Mouse (Mus musculus) midbrain, embryonic 10.5 days (tissue): ENCODE data around the gene Edrf1. TPM values are rescaled to one million over a fixed set of nuclear protein-coding genes. Genes with fewer than 3 reads are reported as not detected.

Experiments
- DNase-seq: peaks from one replicate; pipeline ENCODE4 v3.0.0-alpha.2; 2017; ENCODE audit warnings: low spot score
- H3K27ac ChIP-seq: fragments of 300-500 bp; sonication (generic); replicated peaks from 2 replicates; pipeline ENCODE4 v1.5.1; 2016; ENCODE audit warnings: mild to moderate bottlenecking
- H3K27me3 ChIP-seq: fragments of 300-500 bp; sonication (generic); 2 replicates; pipeline ENCODE4 v1.6.1; 2016; ENCODE audit warnings: low read depth, mild to moderate bottlenecking; ENCODE audit not compliant: poor library complexity, severe bottlenecking
- H3K36me3 ChIP-seq: fragments of 300-500 bp; sonication (generic); 2 replicates; pipeline ENCODE4 v1.6.1; 2016; ENCODE audit warnings: mild to moderate bottlenecking, moderate library complexity
- H3K4me1 ChIP-seq: fragments of 300-500 bp; sonication (generic); 2 replicates; pipeline ENCODE4 v1.6.1; 2016
- H3K4me3 ChIP-seq: fragments of 300-500 bp; sonication (generic); 2 replicates; pipeline ENCODE4 v1.5.1; 2016; ENCODE audit warnings: mild to moderate bottlenecking, moderate library complexity
- H3K9me3 ChIP-seq: fragments of 300-500 bp; sonication (generic); replicated peaks from 2 replicates; pipeline ENCODE4 v1.6.1; 2016; ENCODE audit warnings: mild to moderate bottlenecking
- WGBS: fragments of 180-500 bp; shearing (Covaris S2); methylation state at CpG from one replicate; pipeline ENCODE4 v1.1.7; 2016; 5-methylcytosine and 5-hydroxymethylcytosine counted together
- polyA plus RNA-seq: library from polyadenylated mRNA; unstranded; fragments of >200 nt; fragmentation: Nextera tagmentation; extraction: Ambion mirVana; gene quantifications from 2 replicates; pipeline ENCODE4 v1.2.1, GENCODE M21; 2016

The Edrf1 gene
- polyA plus RNA-seq, 1 experiment from 2014 or later: 26.0 TPM

DNA sequence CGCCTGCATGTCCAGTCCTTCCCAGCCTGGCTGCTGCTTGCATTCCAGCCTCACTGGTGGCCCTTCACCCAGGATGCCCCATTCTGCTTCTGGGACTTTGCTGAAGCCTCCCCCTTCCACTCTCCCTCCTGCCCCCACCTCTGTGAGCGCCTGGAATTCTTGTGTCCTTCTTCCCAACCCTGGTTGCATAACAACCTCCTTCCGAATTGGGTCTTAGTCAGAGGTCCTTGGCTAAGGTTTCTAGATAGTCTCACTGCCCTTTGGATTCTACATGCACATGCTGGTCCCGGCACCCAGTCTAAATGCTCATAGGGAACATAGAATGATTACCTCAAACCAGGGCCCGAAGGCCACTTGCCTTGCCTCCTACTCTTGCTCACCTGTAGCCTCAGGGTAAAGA lies 14.1 kb upstream of the Edrf1 start:
- no peaks in the 10 kb centered on the region for H3K27me3 ChIP-seq
- 89% methylated on average over 5 of the region's 5 CpGs for WGBS
- DNase-seq: no peak
- no peak overlapping the region for H3K4me3 ChIP-seq
- no peaks in the 10 kb centered on the region for H3K9me3 ChIP-seq
- no peaks in the 10 kb centered on the region for H3K36me3 ChIP-seq
- H3K4me1 ChIP-seq: peaks cover 12% of the 10 kb centered on the region
- H3K27ac ChIP-seq: no peak overlapping the region

DNA sequence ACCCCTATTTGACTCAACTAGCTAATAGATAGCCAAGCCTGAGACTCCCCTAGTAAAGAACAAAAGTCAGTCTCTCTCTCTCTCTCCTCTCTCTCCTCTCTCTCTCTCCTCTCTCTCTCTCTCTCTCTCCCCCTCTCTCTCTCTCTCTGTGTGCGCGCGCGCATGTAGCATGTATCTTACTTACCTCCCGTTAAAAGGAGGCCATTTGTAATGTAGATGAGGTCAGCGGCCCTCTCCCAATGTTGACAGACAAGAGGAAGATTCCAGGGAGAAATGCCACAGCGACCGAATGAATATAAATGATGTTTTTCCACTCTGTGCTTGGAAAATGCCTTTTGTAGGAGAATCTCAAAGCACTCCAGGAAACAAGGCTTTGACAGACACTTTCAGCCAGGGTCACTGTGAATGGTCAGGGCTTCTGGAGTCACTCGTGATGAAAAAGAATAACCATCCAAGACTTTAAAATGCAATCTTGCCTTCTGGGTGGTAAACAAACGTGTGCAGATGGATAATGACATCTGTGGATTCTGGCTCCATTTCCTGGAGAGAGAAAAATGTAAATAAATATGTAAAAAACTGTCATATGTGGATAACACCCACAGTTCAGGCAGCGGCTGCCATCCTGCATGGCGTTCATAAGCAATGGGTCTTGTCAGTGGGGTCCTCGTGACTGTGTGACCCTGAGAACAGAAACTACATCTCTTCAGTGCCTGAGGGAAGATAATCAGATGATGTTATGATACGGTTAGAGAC lies 10.0 kb upstream of the Edrf1 start:
- H3K27me3 ChIP-seq: no peaks in the 10 kb centered on the region
- no peaks in the 10 kb centered on the region for H3K9me3 ChIP-seq
- DNase-seq: peak; percentile 22
- 54% methylated on average over 14 of the region's 14 CpGs for WGBS
- no peak overlapping the region for H3K4me3 ChIP-seq
- H3K4me1 ChIP-seq: peaks cover 12% of the 10 kb centered on the region
- no peaks in the 10 kb centered on the region for H3K36me3 ChIP-seq
- H3K27ac ChIP-seq: peak overlapping the region; percentile 1; the same call in 1 of the 2 replicates

DNA sequence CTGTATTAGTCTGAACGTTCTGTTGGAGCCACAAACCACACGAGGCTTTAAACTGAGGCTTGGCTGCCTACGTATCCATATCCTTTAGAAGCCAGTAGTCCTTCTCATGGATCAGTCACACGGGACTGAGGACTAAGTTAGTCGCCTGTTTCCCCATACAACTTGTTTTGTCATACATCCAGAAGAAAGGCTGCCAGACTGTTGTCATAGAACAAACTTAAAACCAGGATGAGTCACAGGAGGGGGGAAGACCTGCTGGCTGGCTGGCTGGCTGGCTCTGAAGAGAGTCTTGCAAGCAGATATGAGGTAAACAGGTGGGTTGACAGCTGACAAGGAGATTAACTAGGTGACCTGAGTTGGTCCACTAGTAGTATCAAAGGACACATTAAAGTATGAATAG lies 6.5 kb upstream of the Edrf1 start:
- Histone ChIP-seq H3K4me3 (no peak overlapping the region), H3K27me3 (no peaks in the 10 kb centered on the region), H3K27ac (no peak overlapping the region), H3K36me3 (no peaks in the 10 kb centered on the region), H3K4me1 (peaks cover 15% of the 10 kb centered on the region), H3K9me3 (no peaks in the 10 kb centered on the region)
- no peak for DNase-seq
- 84% methylated on average over 5 of the region's 5 CpGs for WGBS

DNA sequence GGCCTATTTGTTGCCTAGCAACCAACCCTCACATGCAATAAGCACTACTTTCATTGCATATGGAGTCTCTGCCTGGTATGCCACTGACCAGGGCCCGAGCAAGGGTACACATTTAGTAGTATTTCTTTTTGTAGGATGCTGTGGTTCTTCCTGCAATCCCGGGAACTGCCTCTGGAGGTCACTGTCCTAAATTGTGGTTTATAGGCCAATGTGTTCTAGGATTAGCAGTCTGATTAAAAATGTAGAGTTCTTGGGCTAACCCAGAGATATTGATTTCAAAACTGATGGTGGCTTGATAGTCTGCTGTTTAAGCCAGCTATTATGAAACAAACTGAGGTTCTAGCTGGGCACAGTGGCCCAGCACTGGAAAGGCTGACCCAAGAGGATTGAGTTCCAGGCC lies 4.9 kb upstream of the Edrf1 start:
- WGBS: 26% methylated on average over 2 of the region's 2 CpGs

DNA sequence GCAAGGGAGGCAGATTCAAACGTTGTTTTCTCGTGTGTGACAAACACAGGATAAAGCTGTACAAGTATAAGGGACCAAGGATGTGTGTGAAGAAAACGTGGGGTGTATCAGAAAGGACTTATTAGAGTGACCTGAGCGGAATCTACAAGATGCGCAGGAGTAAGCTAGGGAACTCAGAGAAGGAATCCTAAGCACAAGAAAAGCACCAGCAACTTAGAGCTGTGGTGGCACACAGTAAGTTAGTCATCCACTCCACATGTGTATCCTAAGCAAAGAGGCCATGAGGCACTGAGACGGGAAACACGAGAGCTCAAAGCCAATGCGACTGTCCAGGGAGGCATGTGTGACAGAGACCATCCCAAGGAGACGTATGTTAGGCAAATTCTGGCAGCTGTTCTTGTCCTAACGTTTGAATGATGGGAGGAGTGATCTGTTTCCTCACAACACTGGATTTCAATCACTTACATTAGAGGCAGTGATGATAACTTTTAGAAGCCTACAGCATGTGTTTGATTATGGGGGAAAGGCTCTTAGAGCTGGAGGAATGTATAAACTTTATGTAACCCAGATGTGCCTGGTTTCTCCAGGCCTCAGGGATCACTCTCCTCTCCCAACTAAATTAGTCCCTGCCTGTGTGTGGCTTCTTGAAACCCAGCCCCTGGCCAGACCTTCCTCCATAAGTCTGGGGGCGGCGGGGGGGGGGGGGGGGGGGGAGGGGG lies 2.3 kb upstream of the Edrf1 start:
- Histone ChIP-seq H3K4me1 (peaks cover 18% of the 10 kb centered on the region), H3K4me3 (no peak overlapping the region), H3K27me3 (no peaks in the 10 kb centered on the region), H3K9me3 (no peaks in the 10 kb centered on the region), H3K36me3 (peaks cover 13% of the 10 kb centered on the region), H3K27ac (no peak overlapping the region)
- 68% methylated on average over 10 of the region's 12 CpGs for WGBS
- no peak for DNase-seq

More for the DNA sequence above, 4.9 kb upstream of the Edrf1 start:
- no peaks in the 10 kb centered on the region for H3K36me3 ChIP-seq
- H3K9me3 ChIP-seq: no peaks in the 10 kb centered on the region
- DNase-seq: peak; percentile 51
- H3K4me1 ChIP-seq: peaks cover 8% of the 10 kb centered on the region
- H3K4me3 ChIP-seq: no peak overlapping the region
- no peak overlapping the region for H3K27ac ChIP-seq
- no peaks in the 10 kb centered on the region for H3K27me3 ChIP-seq

DNA sequence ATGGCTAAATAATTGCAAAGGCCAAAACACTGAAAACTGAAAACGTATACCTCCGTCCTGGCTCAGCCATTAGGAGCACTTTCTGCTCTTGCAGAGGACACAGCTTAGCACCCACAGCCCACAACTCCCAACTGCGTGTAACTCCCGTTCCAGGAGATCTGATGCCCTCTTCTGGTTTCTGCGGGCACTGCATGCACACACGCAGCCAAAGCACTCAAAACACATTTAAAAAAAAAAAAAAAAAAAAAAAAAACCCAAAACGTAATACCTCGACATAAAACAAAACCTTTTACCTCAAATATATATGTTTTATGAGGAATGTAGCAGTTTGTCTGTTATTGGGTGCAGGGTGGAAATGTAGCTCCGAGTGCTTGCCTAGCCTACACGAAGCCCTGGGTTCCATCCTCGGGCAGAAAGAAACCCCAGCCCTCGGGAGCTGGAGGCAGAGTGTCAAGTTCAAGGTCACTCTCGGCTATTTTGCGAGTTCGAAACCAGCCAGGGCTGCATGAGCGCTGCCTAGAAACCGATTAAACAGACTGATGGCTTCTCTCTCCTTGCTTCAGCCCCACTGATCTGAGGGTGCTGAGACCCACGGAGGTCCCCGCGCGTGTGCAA lies 498 bp upstream of the Edrf1 start:
- Histone ChIP-seq H3K36me3 (peaks cover 30% of the 10 kb centered on the region), H3K27ac (peak overlapping the region; percentile 94), H3K4me3 (peak overlapping the region; percentile 97), H3K9me3 (no peaks in the 10 kb centered on the region), H3K27me3 (no peaks in the 10 kb centered on the region), H3K4me1 (peaks cover 18% of the 10 kb centered on the region)
- DNase-seq: peak; percentile 87
- 3% methylated on average over 21 of the region's 21 CpGs for WGBS

DNA sequence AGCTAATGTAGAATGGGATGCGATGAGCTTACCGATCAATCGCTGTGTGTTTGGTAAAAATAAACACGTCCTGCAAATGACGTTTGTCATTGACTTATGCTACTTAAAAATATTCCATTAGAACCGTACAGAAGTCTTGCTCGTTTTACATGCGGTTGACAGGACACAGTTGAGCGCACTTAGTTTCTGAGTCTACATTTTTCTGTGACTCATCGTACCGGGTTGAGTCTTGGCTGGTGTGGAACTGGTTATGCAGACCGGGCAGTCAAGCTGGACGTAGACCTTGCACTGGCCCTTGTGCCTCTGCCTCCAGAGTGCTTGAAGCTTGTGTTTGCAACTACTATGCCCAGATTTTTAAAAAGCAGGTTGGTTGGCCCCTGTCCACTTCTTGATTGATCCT lies 963 bp downstream of the Edrf1 start:
- H3K27ac ChIP-seq: peak overlapping the region; percentile 94

DNA sequence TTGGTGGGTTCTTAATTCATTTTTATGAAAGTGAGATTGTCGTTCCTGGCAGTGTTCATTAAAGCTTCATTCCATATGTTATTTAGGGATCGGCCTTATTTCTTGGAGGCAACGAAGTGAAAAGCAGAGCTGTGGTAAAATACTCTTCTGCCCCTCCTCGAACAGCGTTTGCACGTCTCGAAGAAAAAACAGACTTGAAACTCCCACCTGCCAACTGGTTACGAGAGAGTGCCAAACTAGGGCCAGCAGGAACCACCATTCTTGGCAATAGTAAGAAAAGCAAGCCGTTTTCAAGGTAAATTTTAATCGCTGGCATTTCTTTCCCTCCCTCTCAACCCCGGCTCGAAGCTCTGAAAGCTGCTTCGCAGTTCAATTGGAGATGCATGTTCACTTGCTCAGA lies 1.5 kb downstream of the Edrf1 start:
- H3K27me3 ChIP-seq: no peaks in the 10 kb centered on the region
- no peak overlapping the region; the same call in 1 of the 2 replicates for H3K4me3 ChIP-seq
- WGBS: 93% methylated on average over 13 of the region's 13 CpGs
- no peak for DNase-seq
- H3K27ac ChIP-seq: no peak overlapping the region
- H3K9me3 ChIP-seq: no peaks in the 10 kb centered on the region
- peaks cover 50% of the 10 kb centered on the region for H3K36me3 ChIP-seq
- peaks cover 18% of the 10 kb centered on the region for H3K4me1 ChIP-seq

More for the DNA sequence above, 963 bp downstream of the Edrf1 start:
- H3K9me3 ChIP-seq: no peaks in the 10 kb centered on the region
- H3K27me3 ChIP-seq: no peaks in the 10 kb centered on the region
- DNase-seq: no peak
- H3K4me3 ChIP-seq: peak overlapping the region; percentile 97
- WGBS: 18% methylated on average over 13 of the region's 13 CpGs
- peaks cover 18% of the 10 kb centered on the region for H3K4me1 ChIP-seq
- H3K36me3 ChIP-seq: peaks cover 45% of the 10 kb centered on the region

DNA sequence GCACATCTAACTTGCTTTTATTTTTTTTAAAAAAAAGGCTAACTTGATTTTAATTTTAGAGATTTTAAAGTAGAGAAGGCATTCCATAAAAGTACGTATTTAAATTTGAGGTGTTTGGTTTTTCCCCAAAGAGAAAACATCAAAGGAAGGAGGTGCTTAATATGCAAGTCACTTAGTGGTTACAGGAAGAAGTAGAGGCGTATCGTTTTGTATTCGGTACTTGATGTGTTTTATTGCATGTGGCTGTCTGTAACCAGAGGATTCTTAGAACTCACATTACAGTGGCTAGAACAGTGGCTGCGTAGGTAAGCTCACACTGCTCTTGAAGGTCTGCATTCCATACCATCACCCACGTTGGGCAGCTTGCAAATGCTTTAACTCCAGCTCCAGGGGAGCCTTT lies 8.4 kb downstream of the Edrf1 start:
- 94% methylated on average over 6 of the region's 6 CpGs for WGBS
- no peak for DNase-seq
- no peaks in the 10 kb centered on the region for H3K9me3 ChIP-seq
- H3K4me1 ChIP-seq: no peaks in the 10 kb centered on the region
- H3K27ac ChIP-seq: no peak overlapping the region
- no peaks in the 10 kb centered on the region for H3K27me3 ChIP-seq
- no peak overlapping the region for H3K4me3 ChIP-seq
- peaks cover 100% of the 10 kb centered on the region for H3K36me3 ChIP-seq

DNA sequence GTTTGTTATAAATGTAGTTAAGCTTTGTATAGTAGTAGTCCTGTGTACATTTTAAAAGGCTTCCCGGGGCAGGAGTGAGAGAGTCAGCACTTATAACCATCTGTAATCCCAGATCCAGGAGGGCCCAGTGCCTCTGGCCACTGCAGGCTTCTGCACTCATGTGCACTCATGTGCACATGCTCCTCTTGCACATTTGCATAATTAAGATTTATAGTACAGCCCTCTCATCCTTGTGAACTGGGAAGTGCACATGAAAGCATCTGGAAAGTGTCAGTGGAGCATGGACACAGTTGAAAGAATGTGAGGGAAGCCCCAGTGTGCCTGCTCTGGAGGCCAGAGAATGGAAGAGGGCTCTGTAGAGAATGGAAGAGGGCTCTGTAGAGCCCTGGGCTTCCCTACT lies 25.1 kb downstream of the Edrf1 start:
- H3K27me3 ChIP-seq: no peaks in the 10 kb centered on the region
- H3K9me3 ChIP-seq: no peaks in the 10 kb centered on the region
- H3K4me3 ChIP-seq: no peak overlapping the region
- no peaks in the 10 kb centered on the region for H3K4me1 ChIP-seq
- no peak for DNase-seq
- H3K27ac ChIP-seq: no peak overlapping the region
- WGBS: 88% methylated on average over 1 of the region's 1 CpGs
- H3K36me3 ChIP-seq: peaks cover 100% of the 10 kb centered on the region

DNA sequence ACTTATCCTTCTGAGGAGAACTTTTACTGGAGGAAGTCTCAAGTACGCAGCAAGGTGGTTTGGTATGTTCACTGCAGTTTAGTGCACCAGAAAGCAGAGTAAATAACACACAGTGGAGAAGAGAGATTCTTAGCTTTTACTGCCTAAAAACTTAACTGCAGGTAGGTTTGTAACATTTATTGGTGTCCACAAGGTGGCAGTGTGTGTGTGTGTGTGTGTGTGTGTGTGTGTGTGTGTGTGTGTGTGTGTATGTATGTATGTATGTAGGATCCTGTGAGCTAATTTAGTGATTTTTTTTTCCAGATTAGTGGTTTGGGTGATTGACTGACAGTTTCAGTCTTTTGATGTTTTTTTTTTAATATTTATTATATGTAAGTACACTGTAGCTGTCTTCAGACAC lies 31.7 kb downstream of the Edrf1 start:
- Histone ChIP-seq H3K4me3 (no peak overlapping the region), H3K4me1 (no peaks in the 10 kb centered on the region), H3K9me3 (no peaks in the 10 kb centered on the region), H3K27ac (no peak overlapping the region), H3K36me3 (peaks cover 99% of the 10 kb centered on the region), H3K27me3 (no peaks in the 10 kb centered on the region)
- no peak for DNase-seq
- 90% methylated on average over 1 of the region's 1 CpGs for WGBS

DNA sequence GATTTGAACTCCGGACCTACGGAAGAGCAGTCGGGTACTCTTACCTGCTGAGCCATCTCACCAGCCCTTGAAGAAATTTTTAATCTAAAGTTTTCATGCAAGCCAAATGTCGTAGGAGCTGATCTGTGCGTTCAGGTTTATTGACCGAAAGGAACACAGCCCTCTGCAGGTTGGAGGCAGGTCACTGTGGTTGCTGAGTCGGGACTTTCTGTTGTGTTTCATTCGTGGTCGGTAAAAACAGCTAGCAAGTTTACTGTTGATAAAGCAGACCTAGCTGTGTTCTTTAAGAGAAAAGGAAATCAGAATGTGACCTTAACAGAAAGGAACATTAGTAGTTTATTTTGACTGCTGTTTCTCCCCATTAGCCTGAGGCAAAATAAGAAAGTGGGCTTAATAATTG lies 32.6 kb downstream of the Edrf1 start:
- Histone ChIP-seq H3K4me3 (no peak overlapping the region), H3K27me3 (no peaks in the 10 kb centered on the region), H3K27ac (no peak overlapping the region), H3K9me3 (no peaks in the 10 kb centered on the region), H3K4me1 (no peaks in the 10 kb centered on the region), H3K36me3 (peaks cover 93% of the 10 kb centered on the region)
- no peak for DNase-seq
- WGBS: 95% methylated on average over 9 of the region's 9 CpGs

DNA sequence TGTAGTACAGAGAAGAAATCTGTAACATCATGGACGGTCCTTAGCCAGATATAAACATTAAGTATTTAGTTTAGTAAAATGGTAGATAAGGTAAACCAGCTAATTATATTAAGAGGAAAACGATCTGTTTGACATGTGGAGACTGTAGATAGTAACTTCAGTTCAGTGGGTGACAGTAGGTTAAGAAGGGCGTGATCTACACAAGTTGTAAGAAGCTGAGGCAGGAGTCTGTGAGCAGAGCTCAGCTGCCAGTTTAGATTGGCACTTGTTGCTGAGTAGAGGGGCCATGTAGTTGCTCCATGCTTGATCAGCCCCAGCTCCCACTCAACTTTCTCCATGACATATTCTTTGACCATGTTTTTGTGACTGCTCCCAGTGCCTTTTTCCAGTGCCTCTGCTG lies 33.5 kb downstream of the Edrf1 start:
- 90% methylated on average over 3 of the region's 3 CpGs for WGBS
- no peaks in the 10 kb centered on the region for H3K4me1 ChIP-seq
- H3K27ac ChIP-seq: no peak overlapping the region
- no peak for DNase-seq
- H3K9me3 ChIP-seq: no peaks in the 10 kb centered on the region
- H3K36me3 ChIP-seq: peaks cover 88% of the 10 kb centered on the region
- H3K27me3 ChIP-seq: no peaks in the 10 kb centered on the region
- H3K4me3 ChIP-seq: no peak overlapping the region
